Mouse (Mus musculus): ENCODE results near the gene Rps4x.

- TF ChIP-seq EP300 (IDR thresholded peaks at IDR 0.05; ENCODE audit: insufficient read depth, low read depth, low read length) (no peak), CTCF (IDR thresholded peaks at IDR 0.05) (peak; percentile 70)
Observed at GRCm38 (mm10) chrX:102159778-102160177, 29.4 kb downstream of the Rps4x start.
